Mouse (Mus musculus) thymus, adult 2 months (tissue): ENCODE data around the gene Fam57a.

Source experiments
- CTCF ChIP-seq: fragments of 200-500 bp; IDR thresholded peaks from 2 replicates; pipeline ENCODE4 v1.5.1; 2012; ENCODE audit warnings: mild to moderate bottlenecking, control low read depth, low read length, moderate library complexity, borderline replicate concordance; ENCODE audit not compliant: control insufficient read depth, poor library complexity, insufficient read depth; ENCODE audit errors: extremely low read depth
- POLR2A ChIP-seq: fragments of 200-500 bp; IDR thresholded peaks from 2 replicates; pipeline ENCODE4 v1.6.1; 2012; ENCODE audit warnings: mild to moderate bottlenecking, low read length, control low read depth, moderate library complexity; ENCODE audit not compliant: control insufficient read depth, poor library complexity, insufficient read depth; ENCODE audit errors: extremely low read depth

- TF ChIP-seq POLR2A (no peak), CTCF (no peak)
These were observed 26.1 kb upstream of the Fam57a start for GRCm38 (mm10) chr11:76153236-76153951.
